Mouse (Mus musculus): Measurements from ENCODE around the gene Lrrc8c. TPM values are rescaled to one million over a fixed set of nuclear protein-coding genes. Genes with fewer than 3 reads are reported as not detected.

Lrrc8c gene
- polyA plus RNA-seq, 1 experiment, result 14.7 TPM

- Histone ChIP-seq H3K4me1 (ENCODE audit: control insufficient read depth, insufficient read depth, low read length) (no peaks in the 10 kb centered on the region), H3K4me3 (ENCODE audit: control insufficient read depth, low read depth, low read length) (no peak overlapping the region), H3K27me3 (ENCODE audit: control insufficient read depth, insufficient read depth, low read length) (no peaks in the 10 kb centered on the region), H3K27ac (ENCODE audit: control insufficient read depth, insufficient read depth, low read depth, low read length) (no peak overlapping the region), H3K36me3 (ENCODE audit: control insufficient read depth, insufficient read depth, low read length) (no peaks in the 10 kb centered on the region)
- no peak for TF ChIP-seq CTCF (IDR thresholded peaks at IDR 0.05; ENCODE audit: control insufficient read depth, insufficient read depth, insufficient replicate concordance, low read depth, low read length)
- TF ChIP-seq POLR2A (IDR thresholded peaks at IDR 0.05; ENCODE audit: control insufficient read depth, low read depth, low read length), result no peak
Measured at GRCm38 (mm10) chr5:105501136-105501535, 18.1 kb upstream of the Lrrc8c start.

DNA sequence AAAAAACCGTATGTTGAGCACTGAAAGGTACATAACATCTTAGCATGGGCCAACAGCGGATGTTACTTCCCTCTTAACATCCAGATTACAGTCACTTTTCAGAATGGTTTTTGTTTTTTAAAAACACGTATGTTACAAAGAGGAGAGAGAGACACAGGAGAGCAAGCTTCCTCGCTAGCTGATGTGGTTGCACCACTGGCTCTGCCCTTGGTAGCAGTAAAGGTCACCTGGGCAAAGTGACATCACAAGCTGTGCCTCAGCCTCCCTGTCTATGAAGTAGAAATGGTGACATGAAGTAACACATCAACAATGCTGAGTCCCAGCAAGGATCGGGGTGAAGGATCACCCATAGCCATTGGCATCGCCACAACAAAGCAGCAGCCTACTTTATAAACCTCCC lies 10.4 kb upstream of the Lrrc8c start:
- Histone ChIP-seq H3K4me3 (ENCODE audit: control insufficient read depth, low read depth, low read length) (peak overlapping the region; percentile 6; the same call in 1 of the 2 replicates), H3K4me1 (ENCODE audit: control insufficient read depth, insufficient read depth, low read length) (no peaks in the 10 kb centered on the region), H3K27me3 (ENCODE audit: control insufficient read depth, insufficient read depth, low read length) (no peaks in the 10 kb centered on the region), H3K27ac (ENCODE audit: control insufficient read depth, insufficient read depth, low read depth, low read length) (no peak overlapping the region), H3K36me3 (ENCODE audit: control insufficient read depth, insufficient read depth, low read length) (no peaks in the 10 kb centered on the region)
- TF ChIP-seq CTCF (IDR thresholded peaks at IDR 0.05; ENCODE audit: control insufficient read depth, insufficient read depth, insufficient replicate concordance, low read depth, low read length) (no peak), POLR2A (IDR thresholded peaks at IDR 0.05; ENCODE audit: control insufficient read depth, low read depth, low read length) (peak; percentile 55; the same call in 1 of the 2 replicates)

DNA sequence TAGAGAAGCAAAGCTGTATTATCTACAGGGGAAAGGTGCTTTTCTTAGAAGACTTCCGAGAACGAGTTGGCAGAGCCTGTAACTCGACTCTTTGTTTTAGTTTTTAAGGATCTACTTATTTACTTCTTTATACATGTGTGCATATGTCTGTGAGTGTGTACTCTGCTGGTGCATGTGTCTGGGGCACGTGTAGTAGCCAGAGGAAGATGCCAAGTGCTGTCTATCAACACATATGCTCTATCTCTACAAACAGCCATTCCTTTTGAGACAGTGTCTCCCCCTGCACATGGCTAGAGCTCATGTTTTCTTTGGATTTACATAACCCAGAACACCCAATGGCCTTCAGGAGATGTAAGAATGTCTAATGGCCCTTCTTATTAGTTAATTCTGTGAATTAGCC lies 6.9 kb upstream of the Lrrc8c start:
- TF ChIP-seq CTCF (IDR thresholded peaks at IDR 0.05; ENCODE audit: control insufficient read depth, insufficient read depth, insufficient replicate concordance, low read depth, low read length), result no peak
- no peak for TF ChIP-seq POLR2A (IDR thresholded peaks at IDR 0.05; ENCODE audit: control insufficient read depth, low read depth, low read length)
- Histone ChIP-seq H3K36me3 (ENCODE audit: control insufficient read depth, insufficient read depth, low read length) (no peaks in the 10 kb centered on the region), H3K4me3 (ENCODE audit: control insufficient read depth, low read depth, low read length) (no peak overlapping the region), H3K4me1 (ENCODE audit: control insufficient read depth, insufficient read depth, low read length) (no peaks in the 10 kb centered on the region), H3K27ac (ENCODE audit: control insufficient read depth, insufficient read depth, low read depth, low read length) (no peak overlapping the region), H3K27me3 (ENCODE audit: control insufficient read depth, insufficient read depth, low read length) (no peaks in the 10 kb centered on the region)

DNA sequence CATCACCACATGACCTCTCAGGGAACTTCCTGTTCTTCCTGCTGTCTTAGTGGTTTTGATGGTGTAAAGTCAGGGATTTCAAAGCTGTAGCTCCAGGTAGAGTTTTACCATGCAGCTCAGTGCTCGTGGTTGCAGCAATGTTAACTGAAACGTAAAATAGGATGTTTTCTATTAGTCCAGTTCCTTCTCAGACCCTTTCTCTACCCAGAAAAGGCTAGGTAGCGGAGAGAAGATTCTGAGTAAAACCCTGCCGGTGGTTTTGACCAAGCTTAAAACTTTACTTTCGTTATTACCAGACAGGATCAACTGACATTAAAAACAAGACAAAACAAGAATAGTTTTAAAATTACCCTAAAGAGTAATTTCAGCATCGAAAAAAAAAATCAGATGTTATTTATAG lies 3.7 kb upstream of the Lrrc8c start:
- Histone ChIP-seq H3K27ac (ENCODE audit: control insufficient read depth, insufficient read depth, low read depth, low read length) (no peak overlapping the region), H3K4me1 (ENCODE audit: control insufficient read depth, insufficient read depth, low read length) (peaks cover 6% of the 10 kb centered on the region), H3K36me3 (ENCODE audit: control insufficient read depth, insufficient read depth, low read length) (no peaks in the 10 kb centered on the region), H3K27me3 (ENCODE audit: control insufficient read depth, insufficient read depth, low read length) (no peaks in the 10 kb centered on the region; the same call in 1 of the 2 replicates), H3K4me3 (ENCODE audit: control insufficient read depth, low read depth, low read length) (no peak overlapping the region)
- no peak for TF ChIP-seq POLR2A (IDR thresholded peaks at IDR 0.05; ENCODE audit: control insufficient read depth, low read depth, low read length)

DNA sequence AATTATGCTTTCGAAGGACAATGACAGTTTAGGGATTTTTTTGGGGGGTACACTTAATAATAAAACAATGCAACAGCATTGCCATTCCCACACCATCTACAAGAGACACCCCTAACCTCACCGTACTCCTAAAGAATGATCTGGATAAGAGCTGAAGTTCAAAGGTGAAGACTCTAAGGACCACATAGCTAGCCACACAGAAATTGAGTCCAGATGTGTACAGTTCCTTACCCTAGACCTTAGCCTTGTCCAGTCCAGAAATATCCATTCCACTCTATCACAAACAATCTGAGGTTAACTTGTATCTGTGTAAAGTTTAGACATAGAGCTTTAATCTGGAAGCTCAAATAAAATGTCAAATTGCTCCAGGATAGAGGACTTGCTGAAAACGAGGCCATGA lies 2.9 kb upstream of the Lrrc8c start:
- no peak for TF ChIP-seq POLR2A (IDR thresholded peaks at IDR 0.05; ENCODE audit: control insufficient read depth, low read depth, low read length)
- TF ChIP-seq CTCF (IDR thresholded peaks at IDR 0.05; ENCODE audit: control insufficient read depth, insufficient read depth, insufficient replicate concordance, low read depth, low read length), result no peak
- H3K27me3 ChIP-seq (ENCODE audit: control insufficient read depth, insufficient read depth, low read length), result no peaks in the 10 kb centered on the region; the same call in 1 of the 2 replicates
- no peaks in the 10 kb centered on the region for H3K36me3 ChIP-seq (ENCODE audit: control insufficient read depth, insufficient read depth, low read length)
- H3K4me1 ChIP-seq (ENCODE audit: control insufficient read depth, insufficient read depth, low read length), result peaks cover 6% of the 10 kb centered on the region
- no peak overlapping the region for H3K27ac ChIP-seq (ENCODE audit: control insufficient read depth, insufficient read depth, low read depth, low read length)
- no peak overlapping the region for H3K4me3 ChIP-seq (ENCODE audit: control insufficient read depth, low read depth, low read length)

- H3K36me3 ChIP-seq (ENCODE audit: control insufficient read depth, insufficient read depth, low read length), result no peaks in the 10 kb centered on the region
- no peak overlapping the region for H3K27ac ChIP-seq (ENCODE audit: control insufficient read depth, insufficient read depth, low read depth, low read length)
- H3K4me3 ChIP-seq (ENCODE audit: control insufficient read depth, low read depth, low read length), result peak overlapping the region; percentile 74
- H3K27me3 ChIP-seq (ENCODE audit: control insufficient read depth, insufficient read depth, low read length), result no peaks in the 10 kb centered on the region; the same call in 1 of the 2 replicates
- H3K4me1 ChIP-seq (ENCODE audit: control insufficient read depth, insufficient read depth, low read length), result peaks cover 6% of the 10 kb centered on the region
- no peak for TF ChIP-seq POLR2A (IDR thresholded peaks at IDR 0.05; ENCODE audit: control insufficient read depth, low read depth, low read length)
- TF ChIP-seq CTCF (IDR thresholded peaks at IDR 0.05; ENCODE audit: control insufficient read depth, insufficient read depth, insufficient replicate concordance, low read depth, low read length), result no peak
Measured at GRCm38 (mm10) chr5:105517992-105518625, 1.1 kb upstream of the Lrrc8c start.

DNA sequence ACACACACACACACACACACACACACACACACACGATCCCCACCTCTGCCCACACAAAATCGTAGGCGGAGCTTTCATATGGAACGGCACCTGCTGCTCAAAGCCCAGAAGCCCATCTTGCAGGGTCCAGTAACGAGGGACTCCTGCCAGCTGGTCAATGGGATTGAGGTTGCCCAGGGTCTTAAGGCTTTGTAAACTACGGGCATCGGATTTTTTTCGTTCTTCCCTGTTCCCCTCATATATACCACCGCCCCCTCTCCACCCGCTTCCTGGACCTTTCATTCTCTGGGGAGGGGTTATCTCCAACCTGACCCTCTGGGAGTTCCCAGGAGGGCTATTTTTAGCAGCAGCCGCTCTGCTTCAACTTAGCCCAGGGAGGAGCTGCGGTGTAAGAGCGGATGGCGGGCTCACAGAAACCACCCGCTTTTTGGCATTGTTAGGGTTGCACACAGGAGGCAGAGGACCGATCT lies 527 bp upstream of the Lrrc8c start:
- H3K4me1 ChIP-seq (ENCODE audit: control insufficient read depth, insufficient read depth, low read length), result peaks cover 6% of the 10 kb centered on the region
- TF ChIP-seq POLR2A (IDR thresholded peaks at IDR 0.05; ENCODE audit: control insufficient read depth, low read depth, low read length), result no peak
- no peak for TF ChIP-seq CTCF (IDR thresholded peaks at IDR 0.05; ENCODE audit: control insufficient read depth, insufficient read depth, insufficient replicate concordance, low read depth, low read length)
- no peak overlapping the region for H3K27ac ChIP-seq (ENCODE audit: control insufficient read depth, insufficient read depth, low read depth, low read length)

More for the DNA sequence above, 527 bp upstream of the Lrrc8c start:
- Histone ChIP-seq H3K27me3 (ENCODE audit: control insufficient read depth, insufficient read depth, low read length) (no peaks in the 10 kb centered on the region; the same call in 1 of the 2 replicates), H3K36me3 (ENCODE audit: control insufficient read depth, insufficient read depth, low read length) (no peaks in the 10 kb centered on the region), H3K4me3 (ENCODE audit: control insufficient read depth, low read depth, low read length) (peak overlapping the region; percentile 74)
